Mouse (Mus musculus): Measurements from ENCODE around the gene Hepacam.

GRCm38 (mm10) chr9:37412989-37413388, 45.8 kb downstream of the Hepacam start:
- TF ChIP-seq POLR2A (IDR thresholded peaks at IDR 0.05; ENCODE audit: low read depth, low read length) (no peak), CTCF (IDR thresholded peaks at IDR 0.05; ENCODE audit: extremely low read depth, insufficient read depth, insufficient read length, insufficient replicate concordance) (no peak)

Data from spleen, adult 2 months (tissue).